Mouse (Mus musculus) liver, embryonic 14.5 days (tissue): ENCODE measurements at regions not wholly inside any gene's neighbourhood (a gene's known extent, or its start where the extent isn't known, plus 50 kb on each side); places are given as distances from the start of the nearest gene placed in this dataset.

Experiments
- CTCF ChIP-seq: IDR thresholded peaks from 2 replicates; pipeline ENCODE4 v1.5.1; 2016; ENCODE audit warnings: antibody characterized with exemption, low read depth, control low read depth
- EP300 ChIP-seq: IDR thresholded peaks from 2 replicates; pipeline ENCODE4 v1.6.1; 2016; ENCODE audit warnings: antibody characterized with exemption, low read depth

DNA sequence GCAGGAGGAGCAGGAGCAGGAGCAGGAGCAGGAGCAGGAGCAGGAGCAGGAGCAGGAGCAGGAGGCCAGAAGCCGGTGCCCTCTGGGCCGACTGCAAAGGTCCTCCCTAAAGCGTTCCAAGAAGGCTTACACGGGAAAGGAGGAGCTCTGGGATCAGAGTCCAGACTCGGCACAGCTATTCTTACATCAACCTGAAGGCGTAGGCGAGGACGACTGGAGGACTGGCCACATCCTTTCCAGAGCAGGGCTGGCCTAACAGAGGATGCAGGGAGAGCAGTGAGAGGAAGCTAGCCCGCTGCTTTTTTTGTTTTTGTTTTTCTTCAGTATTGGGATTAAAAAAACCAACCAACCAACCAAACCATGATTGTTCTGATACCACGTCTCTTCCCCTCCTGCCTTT lies 151.5 kb upstream of the Ctnnb1 start:
- no peak for TF ChIP-seq CTCF
- TF ChIP-seq EP300 = no peak
